Mouse (Mus musculus): ENCODE results near the gene Micu2. TPM values are rescaled to one million over a fixed set of nuclear protein-coding genes. Genes with fewer than 3 reads are reported as not detected.

Gene Micu2
- polyA plus RNA-seq, 1 experiment from 2014 or later = 94.9 TPM

DNA sequence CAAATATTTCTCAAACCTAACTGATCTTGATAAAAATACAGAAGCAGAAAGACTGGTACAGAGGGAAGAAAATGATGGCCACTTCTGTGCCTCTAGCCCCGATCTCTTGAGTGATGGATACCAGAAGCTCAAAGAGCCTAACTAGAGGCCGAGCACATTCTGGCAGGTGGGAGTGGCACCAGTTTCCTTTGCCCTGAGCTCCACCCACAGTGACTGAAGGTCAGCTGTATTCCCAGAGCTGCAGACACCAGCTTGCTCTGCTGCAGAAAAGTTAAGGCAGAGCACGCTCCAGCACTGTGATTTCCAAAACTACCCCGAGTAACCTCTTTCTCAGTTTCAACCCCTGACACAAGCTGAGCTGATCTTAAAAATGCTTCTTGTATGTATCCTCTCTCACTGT is 37.2 kb downstream of the Micu2 start:
- no peak for ATAC-seq (ENCODE audit: insufficient number of reproducible peaks, low FRiP score, low TSS enrichment, low read depth)
- H3K27me3 ChIP-seq = no peaks in the 10 kb centered on the region
- no peak overlapping the region for H3K27ac ChIP-seq (replicated peaks)
- 0 out of 2 replicates have a peak, but pooled peaks cover 2% of the 10 kb centered on the region for H3K36me3 ChIP-seq
- no peak overlapping the region for H3K4me3 ChIP-seq (replicated peaks)
- H3K9me3 ChIP-seq (replicated peaks) = no peaks in the 10 kb centered on the region
- H3K4me2 ChIP-seq (replicated peaks) = no peak overlapping the region
- 58% methylated on average over 4 of the region's 4 CpGs for WGBS
- H3K4me1 ChIP-seq = no peaks in the 10 kb centered on the region
- no peak overlapping the region for H3K9ac ChIP-seq

DNA sequence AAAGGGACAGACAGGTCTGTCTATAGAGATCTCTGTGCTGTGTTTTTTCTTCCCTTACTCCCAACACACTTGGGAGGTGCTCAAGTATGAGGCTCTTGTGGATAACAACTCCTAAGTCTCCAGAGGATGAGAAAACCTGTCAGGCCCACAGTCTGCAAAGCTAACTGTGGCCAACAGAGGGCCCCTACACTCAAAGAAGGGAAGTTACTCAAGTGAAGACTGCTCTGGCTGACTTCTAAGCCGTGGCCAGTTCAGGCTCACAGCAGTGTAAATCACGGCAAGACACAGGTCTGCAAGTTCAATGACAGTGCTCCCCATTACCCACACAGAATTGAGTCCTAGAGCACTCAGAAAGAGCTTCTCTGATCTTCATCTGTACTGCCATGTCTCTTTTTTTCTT is 48.0 kb downstream of the Micu2 start:
- Histone ChIP-seq H3K36me3 (peaks cover 14% of the 10 kb centered on the region), H3K27ac (replicated peaks) (no peak overlapping the region), H3K4me3 (replicated peaks) (no peak overlapping the region), H3K4me1 (no peaks in the 10 kb centered on the region), H3K9ac (no peak overlapping the region), H3K4me2 (replicated peaks) (no peak overlapping the region), H3K27me3 (no peaks in the 10 kb centered on the region), H3K9me3 (replicated peaks) (no peaks in the 10 kb centered on the region)
- no peak for ATAC-seq (ENCODE audit: insufficient number of reproducible peaks, low FRiP score, low TSS enrichment, low read depth)
- 31% methylated on average over 2 of the region's 2 CpGs for WGBS

DNA sequence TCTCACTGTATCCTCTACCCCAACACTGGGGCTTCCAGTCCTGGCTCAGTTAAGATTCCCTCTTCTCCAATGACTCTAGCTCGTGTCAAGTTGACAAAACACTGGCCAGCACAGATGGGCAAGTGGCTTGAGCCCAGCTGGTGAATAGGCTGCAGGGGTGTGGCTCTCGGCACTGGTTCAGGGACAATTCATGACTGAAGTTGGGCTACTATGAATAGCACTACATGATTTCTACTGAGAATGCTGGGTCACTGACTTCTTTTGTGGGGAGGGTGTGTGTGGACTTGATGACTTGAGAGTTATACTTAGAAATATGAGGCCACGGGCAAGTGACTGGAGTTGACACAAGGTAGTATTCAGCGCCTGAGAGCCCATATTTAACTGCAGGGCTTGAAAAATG is 53.2 kb downstream of the Micu2 start:
- H3K9ac ChIP-seq = no peak overlapping the region
- H3K4me3 ChIP-seq (replicated peaks) = no peak overlapping the region
- H3K4me2 ChIP-seq (replicated peaks) = no peak overlapping the region
- H3K4me1 ChIP-seq = no peaks in the 10 kb centered on the region
- H3K27me3 ChIP-seq = no peaks in the 10 kb centered on the region
- WGBS = 84% methylated on average over 4 of the region's 4 CpGs
- 0 out of 2 replicates have a peak, but pooled peaks have one; percentile 43 for ATAC-seq (ENCODE audit: insufficient number of reproducible peaks, low FRiP score, low TSS enrichment, low read depth)
- no peak overlapping the region for H3K27ac ChIP-seq (replicated peaks)
- no peaks in the 10 kb centered on the region for H3K9me3 ChIP-seq (replicated peaks)
- H3K36me3 ChIP-seq = peaks cover 28% of the 10 kb centered on the region

DNA sequence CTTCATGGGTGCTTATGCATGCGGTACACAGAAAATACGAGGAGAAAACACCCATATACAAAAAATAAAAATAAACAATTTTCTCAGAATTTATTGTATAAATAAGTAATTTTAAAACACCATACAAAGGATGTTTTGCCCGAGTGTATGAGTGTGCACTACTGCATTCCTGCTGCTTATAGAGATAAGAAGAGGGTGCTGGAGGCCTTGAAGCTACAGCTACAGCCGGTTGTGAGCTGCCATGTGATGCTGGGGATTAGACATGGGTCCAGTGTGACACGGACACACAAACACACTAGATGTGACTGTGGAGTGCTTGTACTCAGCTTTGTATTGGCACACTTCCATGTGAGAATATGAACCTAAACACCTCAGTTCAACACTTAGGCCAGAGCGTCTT is 61.8 kb downstream of the Micu2 start:
- H3K9ac ChIP-seq = no peak overlapping the region
- no peaks in the 10 kb centered on the region for H3K9me3 ChIP-seq (replicated peaks)
- H3K4me1 ChIP-seq = no peaks in the 10 kb centered on the region
- ATAC-seq (ENCODE audit: insufficient number of reproducible peaks, low FRiP score, low TSS enrichment, low read depth) = no peak
- H3K36me3 ChIP-seq = peaks cover 14% of the 10 kb centered on the region
- WGBS = 89% methylated on average over 6 of the region's 6 CpGs
- H3K27me3 ChIP-seq = no peaks in the 10 kb centered on the region
- H3K4me3 ChIP-seq (replicated peaks) = no peak overlapping the region
- H3K4me2 ChIP-seq (replicated peaks) = no peak overlapping the region
- H3K27ac ChIP-seq (replicated peaks) = no peak overlapping the region

DNA sequence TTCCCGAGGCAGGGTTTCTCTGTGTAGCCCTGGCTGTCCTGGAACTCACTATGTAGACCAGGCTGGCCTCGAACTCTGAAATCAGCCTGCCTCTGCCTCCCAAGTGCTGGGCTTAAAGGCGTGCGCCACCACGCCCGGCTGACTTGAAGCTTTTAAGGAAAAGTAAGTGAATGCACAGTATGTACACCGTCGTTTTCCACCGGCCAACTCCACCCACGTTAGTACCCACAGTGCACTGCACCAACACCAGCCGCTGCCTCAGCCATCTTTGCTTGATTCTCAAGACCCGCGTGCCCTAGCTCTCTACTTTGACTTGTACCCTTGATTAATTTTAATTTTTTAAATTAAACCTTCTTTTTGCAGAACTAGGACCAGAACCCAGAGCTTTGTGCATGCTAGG is 64.4 kb downstream of the Micu2 start:
- H3K9me3 ChIP-seq (replicated peaks) = no peaks in the 10 kb centered on the region
- WGBS = 95% methylated on average over 13 of the region's 13 CpGs
- H3K27me3 ChIP-seq = no peaks in the 10 kb centered on the region
- ATAC-seq (ENCODE audit: insufficient number of reproducible peaks, low FRiP score, low TSS enrichment, low read depth) = no peak
- H3K4me3 ChIP-seq (replicated peaks) = no peak overlapping the region
- H3K4me1 ChIP-seq = no peaks in the 10 kb centered on the region
- H3K27ac ChIP-seq (replicated peaks) = no peak overlapping the region
- H3K9ac ChIP-seq = no peak overlapping the region
- H3K4me2 ChIP-seq (replicated peaks) = no peak overlapping the region
- peaks cover 12% of the 10 kb centered on the region; the same call in 1 of the 2 replicates for H3K36me3 ChIP-seq

DNA sequence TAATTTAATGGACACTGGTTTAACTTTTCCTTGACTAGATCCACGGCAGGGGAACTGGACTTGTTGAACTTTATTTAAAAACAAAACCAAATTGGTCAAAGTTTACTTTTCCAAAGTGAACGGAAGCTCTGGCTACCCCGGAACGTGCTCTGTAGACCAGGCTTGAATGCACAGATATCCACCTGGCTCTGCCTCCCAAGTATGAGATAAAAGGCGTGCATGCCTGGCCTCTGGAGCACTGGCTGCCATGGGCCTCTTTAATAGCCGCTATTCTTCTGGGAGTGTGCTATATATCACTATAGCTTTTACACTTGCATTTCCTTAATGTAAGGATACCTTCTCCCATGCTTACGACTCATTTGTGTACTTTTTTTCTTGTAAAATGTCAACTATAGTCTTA is 65.5 kb downstream of the Micu2 start:
- no peak for ATAC-seq (ENCODE audit: insufficient number of reproducible peaks, low FRiP score, low TSS enrichment, low read depth)
- Histone ChIP-seq H3K9me3 (replicated peaks) (no peaks in the 10 kb centered on the region), H3K4me3 (replicated peaks) (no peak overlapping the region), H3K4me1 (no peaks in the 10 kb centered on the region), H3K27ac (replicated peaks) (no peak overlapping the region), H3K4me2 (replicated peaks) (no peak overlapping the region), H3K27me3 (no peaks in the 10 kb centered on the region), H3K36me3 (peaks cover 20% of the 10 kb centered on the region), H3K9ac (no peak overlapping the region)
- 89% methylated on average over 7 of the region's 7 CpGs for WGBS

DNA sequence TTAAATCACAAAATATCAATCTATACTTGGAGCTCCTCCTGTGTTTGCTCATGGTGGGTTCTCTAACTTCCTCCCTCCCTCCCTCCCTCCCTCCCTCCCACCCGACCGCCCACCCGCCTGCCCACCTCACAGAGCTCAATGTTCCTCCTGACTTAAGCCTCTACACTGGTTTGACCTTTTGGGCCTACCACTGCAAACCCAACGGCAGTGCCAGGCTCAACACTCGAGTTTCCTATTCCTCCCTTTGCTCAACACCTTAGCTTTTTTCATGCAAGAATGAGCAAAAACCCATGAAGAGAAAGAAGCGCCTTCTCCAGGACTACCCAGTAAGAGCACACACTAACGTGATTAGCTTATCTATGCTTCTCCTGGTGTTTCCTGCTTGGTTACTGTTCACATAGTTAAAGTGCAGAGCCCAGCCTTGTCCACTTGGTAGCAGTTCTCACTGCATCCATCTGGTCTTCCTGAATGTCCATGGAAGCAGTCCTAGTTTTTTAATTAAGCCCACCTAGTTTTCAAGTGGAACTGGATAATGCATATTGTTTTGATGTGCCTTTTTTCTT is 66.1 kb downstream of the Micu2 start:
- Histone ChIP-seq H3K27ac (replicated peaks) (no peak overlapping the region), H3K9me3 (replicated peaks) (no peaks in the 10 kb centered on the region), H3K36me3 (peaks cover 20% of the 10 kb centered on the region), H3K4me1 (no peaks in the 10 kb centered on the region), H3K4me3 (replicated peaks) (no peak overlapping the region), H3K27me3 (no peaks in the 10 kb centered on the region), H3K4me2 (replicated peaks) (no peak overlapping the region), H3K9ac (no peak overlapping the region)
- no peak for ATAC-seq (ENCODE audit: insufficient number of reproducible peaks, low FRiP score, low TSS enrichment, low read depth)
- 62% methylated on average over 6 of the region's 7 CpGs for WGBS

DNA sequence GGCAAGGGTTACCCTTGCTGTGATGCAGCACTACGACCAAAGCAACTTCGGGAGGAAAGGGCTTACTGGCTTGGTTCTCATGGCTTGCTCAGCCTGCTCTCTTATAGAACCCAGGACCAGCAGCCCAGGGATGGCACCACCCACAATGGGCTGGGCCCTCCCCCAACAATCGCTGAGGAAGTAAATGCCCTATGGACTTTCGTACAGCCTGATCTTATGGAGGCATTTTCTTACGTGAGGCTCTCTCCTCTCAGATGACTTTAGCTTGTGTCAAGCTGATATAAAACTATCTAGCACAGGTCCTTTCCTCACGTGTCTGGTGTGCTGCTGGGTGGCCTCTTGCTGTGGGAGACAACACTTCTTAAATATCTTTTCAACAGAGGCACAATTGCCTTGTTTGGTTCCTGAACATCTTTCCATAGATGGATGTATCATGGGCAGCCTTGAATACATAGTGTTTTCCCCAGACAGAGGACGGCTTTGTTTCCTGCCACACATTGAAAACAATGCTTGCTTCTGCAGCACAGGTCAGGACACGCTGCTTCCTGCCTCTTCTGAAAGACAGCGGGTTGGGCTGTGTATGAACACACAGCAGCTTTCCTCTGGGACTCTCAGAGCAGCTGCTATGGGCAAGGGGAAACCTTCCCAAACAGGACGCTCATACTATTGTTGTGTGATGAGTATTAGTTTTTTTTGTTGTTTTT is 77.5 kb downstream of the Micu2 start:
- H3K27me3 ChIP-seq = no peaks in the 10 kb centered on the region
- peak; percentile 69 for ATAC-seq (ENCODE audit: insufficient number of reproducible peaks, low FRiP score, low TSS enrichment, low read depth)
- H3K4me1 ChIP-seq = peaks cover 11% of the 10 kb centered on the region
- no peak overlapping the region for H3K4me3 ChIP-seq (replicated peaks)
- H3K4me2 ChIP-seq (replicated peaks) = no peak overlapping the region
- 29% methylated on average over 10 of the region's 10 CpGs for WGBS
- peaks cover 41% of the 10 kb centered on the region for H3K36me3 ChIP-seq
- H3K27ac ChIP-seq (replicated peaks) = peak overlapping the region; percentile 76
- H3K9me3 ChIP-seq (replicated peaks) = no peaks in the 10 kb centered on the region
- H3K9ac ChIP-seq = no peak overlapping the region

DNA sequence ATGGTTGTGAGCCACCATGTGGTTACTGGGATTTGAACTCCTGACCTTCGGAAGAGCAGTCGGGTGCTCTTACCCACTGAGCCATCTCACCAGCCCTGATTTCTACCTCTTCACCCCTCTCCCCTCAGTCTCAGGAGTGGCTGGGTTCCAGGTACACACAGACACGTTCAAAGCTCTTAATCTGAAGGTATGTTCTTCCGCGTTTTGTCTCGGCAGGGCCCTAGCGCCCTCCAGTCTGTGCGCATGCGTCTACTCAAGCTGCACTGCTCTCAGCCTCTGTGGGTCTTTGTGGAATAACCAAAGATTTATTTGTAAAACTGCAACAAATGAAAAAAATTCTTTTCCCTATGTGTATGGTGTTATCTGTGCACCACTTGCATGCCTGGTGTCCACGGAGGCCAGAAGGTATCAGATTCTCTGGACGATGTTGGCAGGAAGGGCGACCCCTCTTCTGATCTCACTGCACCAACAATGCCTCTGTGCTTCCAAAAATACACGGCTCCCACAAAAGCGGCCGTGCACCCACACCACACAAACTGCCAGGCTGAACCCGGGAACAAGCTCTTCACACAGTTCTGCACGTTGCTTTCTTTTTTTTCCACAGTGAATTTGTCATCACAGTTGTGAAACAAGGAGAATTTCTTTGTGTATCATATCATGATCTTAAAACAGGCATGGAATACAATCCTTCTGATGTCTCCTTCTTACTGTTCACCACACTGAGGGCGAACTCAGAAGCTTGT is 78.3 kb downstream of the Micu2 start:
- ATAC-seq (ENCODE audit: insufficient number of reproducible peaks, low FRiP score, low TSS enrichment, low read depth) = no peak
- peaks cover 11% of the 10 kb centered on the region for H3K4me1 ChIP-seq
- H3K27ac ChIP-seq (replicated peaks) = peak overlapping the region; percentile 76
- H3K27me3 ChIP-seq = no peaks in the 10 kb centered on the region
- H3K36me3 ChIP-seq = peaks cover 42% of the 10 kb centered on the region
- no peak overlapping the region for H3K4me2 ChIP-seq (replicated peaks)
- H3K4me3 ChIP-seq (replicated peaks) = no peak overlapping the region
- no peaks in the 10 kb centered on the region for H3K9me3 ChIP-seq (replicated peaks)
- 75% methylated on average over 18 of the region's 18 CpGs for WGBS
- no peak overlapping the region for H3K9ac ChIP-seq

DNA sequence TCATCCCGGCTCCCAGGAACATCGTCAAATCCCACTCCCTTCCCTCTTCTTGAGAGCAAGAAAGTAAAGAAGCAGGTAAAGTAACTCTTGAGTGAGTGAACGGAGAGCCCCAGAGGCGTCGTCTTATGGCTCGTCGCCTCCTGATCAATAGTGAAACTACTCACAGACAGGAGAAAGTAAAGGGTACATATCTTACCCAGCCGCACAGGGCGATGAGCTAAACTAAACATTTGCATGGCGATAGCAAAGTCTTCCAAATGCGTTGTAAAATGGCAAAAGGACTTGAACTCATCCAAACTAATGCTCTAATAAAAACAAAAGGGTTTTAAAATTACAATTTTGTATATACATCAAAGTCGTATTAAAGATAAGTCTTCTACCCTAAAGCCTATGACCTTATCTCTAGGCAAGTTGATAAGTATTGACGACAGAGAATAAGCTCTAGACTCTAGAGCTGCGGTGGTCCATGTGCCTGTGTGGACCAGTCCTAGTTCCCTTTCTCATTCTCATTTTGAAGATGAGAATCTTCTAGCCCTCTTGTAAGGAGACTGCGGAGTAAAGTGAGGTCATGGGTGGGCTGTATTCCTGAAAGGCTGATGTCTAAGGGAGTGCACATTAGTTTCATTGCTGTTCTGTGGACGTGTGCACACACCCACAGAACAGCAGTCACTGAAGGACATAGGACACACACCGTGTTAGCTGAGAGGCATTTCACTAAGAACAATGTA is 79.8 kb downstream of the Micu2 start:
- no peak overlapping the region for H3K27ac ChIP-seq (replicated peaks)
- 95% methylated on average over 17 of the region's 17 CpGs for WGBS
- no peak overlapping the region for H3K4me3 ChIP-seq (replicated peaks)
- peaks cover 41% of the 10 kb centered on the region for H3K36me3 ChIP-seq
- H3K4me1 ChIP-seq = peaks cover 11% of the 10 kb centered on the region
- H3K9me3 ChIP-seq (replicated peaks) = no peaks in the 10 kb centered on the region
- no peak overlapping the region for H3K9ac ChIP-seq
- ATAC-seq (ENCODE audit: insufficient number of reproducible peaks, low FRiP score, low TSS enrichment, low read depth) = no peak
- H3K4me2 ChIP-seq (replicated peaks) = no peak overlapping the region
- no peaks in the 10 kb centered on the region for H3K27me3 ChIP-seq

DNA sequence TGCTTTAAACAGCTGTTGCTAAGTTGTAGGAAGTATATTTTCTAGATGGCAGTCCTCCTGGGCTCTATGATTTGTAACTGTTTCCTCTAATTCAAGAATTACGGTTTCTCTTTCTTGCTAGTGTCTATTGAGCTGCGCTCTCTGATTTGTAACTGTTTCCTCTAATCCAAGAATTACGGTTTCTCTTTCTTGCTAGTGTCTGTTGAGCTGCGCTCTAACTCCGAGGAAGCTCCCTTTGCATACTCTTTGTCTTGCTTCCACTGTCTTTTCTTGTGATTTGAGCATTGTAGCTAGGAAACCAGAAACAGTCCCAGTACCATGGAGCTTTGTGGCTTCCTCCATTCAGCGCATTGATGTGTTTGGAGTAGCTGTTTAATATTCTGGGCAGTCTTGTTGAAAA is 83.7 kb downstream of the Micu2 start:
- H3K9me3 ChIP-seq (replicated peaks) = no peaks in the 10 kb centered on the region
- peaks cover 28% of the 10 kb centered on the region for H3K36me3 ChIP-seq
- H3K9ac ChIP-seq = no peak overlapping the region
- ATAC-seq (ENCODE audit: insufficient number of reproducible peaks, low FRiP score, low TSS enrichment, low read depth) = no peak
- 63% methylated on average over 6 of the region's 6 CpGs for WGBS
- H3K4me1 ChIP-seq = 0 out of 2 replicates have a peak, but pooled peaks cover 3% of the 10 kb centered on the region
- H3K4me2 ChIP-seq (replicated peaks) = no peak overlapping the region
- H3K4me3 ChIP-seq (replicated peaks) = no peak overlapping the region
- no peak overlapping the region for H3K27ac ChIP-seq (replicated peaks)
- H3K27me3 ChIP-seq = no peaks in the 10 kb centered on the region
